ENCODE assay signal across 8 mouse cellular contexts in the genomic region with DNA sequence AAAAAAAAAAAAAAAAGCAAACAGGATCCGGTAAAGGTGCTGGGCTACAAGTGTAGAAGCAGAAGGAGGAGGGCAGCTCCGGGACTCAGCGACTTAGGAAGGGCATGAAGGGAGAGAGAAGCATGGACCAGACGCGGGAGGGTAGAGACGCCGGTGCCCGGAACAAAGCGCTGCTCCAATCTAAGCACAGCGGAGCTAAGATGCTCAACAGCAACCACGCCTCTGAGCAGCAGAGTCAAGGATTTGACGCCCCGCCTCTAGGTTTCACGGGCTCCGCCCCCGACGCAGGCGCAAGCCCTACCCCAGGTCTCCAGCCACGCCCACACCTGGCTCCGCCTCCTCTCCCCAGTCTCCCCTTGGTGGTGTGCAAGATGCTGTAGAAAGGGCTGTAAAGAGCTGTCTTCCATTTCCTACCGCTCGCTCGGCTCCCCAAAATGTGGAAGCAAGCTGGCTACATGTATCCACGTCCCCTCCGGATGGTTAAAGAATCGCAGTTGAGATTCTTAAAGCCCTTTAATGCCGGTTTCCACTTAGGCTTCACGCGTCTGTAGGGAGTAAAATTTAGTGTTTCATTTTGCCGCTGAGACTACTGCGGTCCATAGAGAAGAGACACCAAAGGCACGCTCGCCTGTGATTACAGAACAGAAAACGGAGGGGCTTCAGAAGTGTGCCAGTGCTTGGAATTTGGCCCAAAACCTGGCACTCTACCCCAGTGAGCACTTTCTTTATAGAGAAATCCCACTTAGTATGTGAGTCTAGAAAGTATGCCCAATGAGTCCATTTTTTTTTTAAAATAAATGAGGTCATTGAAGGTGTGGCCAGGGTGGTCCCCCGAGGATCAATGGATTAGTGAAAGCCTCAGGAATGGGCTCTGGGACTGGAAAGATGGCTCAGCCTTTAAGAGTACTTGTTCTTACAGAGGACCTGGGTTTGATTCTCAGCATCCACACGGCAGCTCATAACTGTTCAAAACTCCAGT. TPM values are rescaled to one million over a fixed set of nuclear protein-coding genes. Genes with fewer than 3 reads are reported as not detected.
DNase-seq lines count a peak whose midpoint lies in the region; ATAC-seq and TF ChIP-seq lines count a peak whose summit lies in the region.

A gene (minus strand): TSS at position 211 of the 979 bp plus-strand sequence.

- peaks cover 0 to under 1% of the 10 kb centered on the region in 2 experiments for H3K36me3 ChIP-seq in CH12.LX (replicated peaks in 1 of 2; ENCODE audit: control insufficient read depth in 1 of 2, insufficient read depth in 1 of 2, low read length in 1 of 2)
- no peaks in the 10 kb centered on the region for H3K36me3 ChIP-seq in forebrain, embryonic 11.5 days (ENCODE audit: control insufficient read depth, insufficient read depth, low read length)
- no peaks in the 10 kb centered on the region for H3K36me3 ChIP-seq in heart, postnatal 0 days (replicated peaks; ENCODE audit: control insufficient read depth, insufficient read depth, low read length)
- no peaks in the 10 kb centered on the region for H3K36me3 ChIP-seq in liver, embryonic 16.5 days (ENCODE audit: control insufficient read depth, insufficient read depth)
- H3K36me3 ChIP-seq in neural tube, embryonic 13.5 days = no peaks in the 10 kb centered on the region
- H3K36me3 ChIP-seq in testis, adult 2 months (ENCODE audit: control insufficient read depth, insufficient read depth, low read length) = no peaks in the 10 kb centered on the region

- in situ Hi-C loops in CH12.LX (cut with MboI; ENCODE audit: low pct_ligation_motif_present, low pct_unique_long_range_greater_than_20kb, low sequenced_read_pairs) = loop anchor here (5.0 kb wide), 1 partner anchor 36 kb away; no protein-coding TSS in a partner anchor

- H3K9ac ChIP-seq in CH12.LX (ENCODE audit: insufficient read depth, low read depth) = peak within 1 kb of the TSS; percentile 47
- H3K9ac ChIP-seq in forebrain, embryonic 11.5 days (ENCODE audit: low read length) = peak within 1 kb of the TSS; percentile 75
- no peak within 1 kb of the TSS for H3K9ac ChIP-seq in heart, postnatal 0 days (replicated peaks; ENCODE audit: low read depth, low read length)
- H3K9ac ChIP-seq in liver, embryonic 16.5 days (ENCODE audit: low read depth, low read length) = no peak within 1 kb of the TSS; the same call in 1 of the 2 replicates
- H3K9ac ChIP-seq in neural tube, embryonic 13.5 days = peak within 1 kb of the TSS; percentile 91

- no peak for TF ChIP-seq CTCF in CH12.LX (conservative IDR thresholded peaks at IDR 0.05 in 1 of 2, IDR thresholded peaks at IDR 0.05 in 1 of 2; ENCODE audit: low read depth in 2 of 2, low read length in 2 of 2)
- no peak for TF ChIP-seq CTCF in heart, postnatal 0 days (IDR thresholded peaks at IDR 0.05; ENCODE audit: low read depth)
- no peak for TF ChIP-seq CTCF in testis, adult 2 months (IDR thresholded peaks at IDR 0.05; ENCODE audit: control insufficient read depth, insufficient read depth, insufficient replicate concordance, low read depth, low read length)

- peak within 1 kb of the TSS; percentile 52 to 88 (median 73) for H3K4me3 ChIP-seq in CH12.LX (replicated peaks in 1 of 3; ENCODE audit: low read depth in 2 of 3, low read length in 2 of 3, poor library complexity in 1 of 3)
- H3K4me3 ChIP-seq in forebrain, embryonic 11.5 days (ENCODE audit: low read depth, low read length) = peak within 1 kb of the TSS; percentile 54
- peak within 1 kb of the TSS; percentile 44 for H3K4me3 ChIP-seq in heart, postnatal 0 days (ENCODE audit: low read depth, low read length)
- H3K4me3 ChIP-seq in liver, embryonic 16.5 days (ENCODE audit: low read depth, low read length) = peak within 1 kb of the TSS; percentile 53
- peak within 1 kb of the TSS; percentile 82 for H3K4me3 ChIP-seq in neural tube, embryonic 13.5 days
- peak within 1 kb of the TSS; percentile 73 for H3K4me3 ChIP-seq in testis, adult 2 months (ENCODE audit: control insufficient read depth, low read depth, low read length)

- DNase-seq in CH12.LX (ENCODE audit: extremely low read depth) = peak; percentile 99
- peak; percentile 95 for DNase-seq in c-Kit-positive CD71-positive TER-119-negative erythroid progenitor cells, embryonic 14.5 days (ENCODE audit: low read depth)
- peak; percentile 98 for DNase-seq in forebrain, embryonic 11.5 days (ENCODE audit: low spot score)
- peak; percentile 31 for DNase-seq in heart, postnatal 0 days (ENCODE audit: low spot score)
- peak; percentile 96 for DNase-seq in kidney, postnatal 4 days

- H3K27ac ChIP-seq in CH12.LX (ENCODE audit: insufficient read depth, low read depth) = no peak within 1 kb of the TSS
- peak within 1 kb of the TSS; percentile 74 for H3K27ac ChIP-seq in forebrain, embryonic 11.5 days (ENCODE audit: low read depth, low read length)
- no peak within 1 kb of the TSS for H3K27ac ChIP-seq in heart, postnatal 0 days (ENCODE audit: low read depth)
- H3K27ac ChIP-seq in liver, embryonic 16.5 days (ENCODE audit: low read length) = peak within 1 kb of the TSS; percentile 77
- peak within 1 kb of the TSS; percentile 97 for H3K27ac ChIP-seq in neural tube, embryonic 13.5 days (replicated peaks)
- H3K27ac ChIP-seq in testis, adult 2 months (ENCODE audit: control insufficient read depth, insufficient read depth, low read depth, low read length) = no peak within 1 kb of the TSS

- dilution Hi-C loops in CH12.LX (cut with MboI; ENCODE audit: extremely low pct_ligation_motif_present, extremely low pct_unique_long_range_greater_than_20kb, low sequenced_read_pairs) = no loop called here

- H3K79me2 ChIP-seq in CH12.LX (replicated peaks; ENCODE audit: control insufficient read depth, extremely low read depth, insufficient read depth, poor library complexity, severe bottlenecking) = no peaks in the 10 kb centered on the region

- peak; percentile 96 for TF ChIP-seq POLR2A in CH12.LX (IDR thresholded peaks at IDR 0.05; ENCODE audit: low read depth, low read length)
- no peak for TF ChIP-seq POLR2A in testis, adult 2 months (IDR thresholded peaks at IDR 0.05; ENCODE audit: control insufficient read depth, low read depth, low read length)

- H3K4me1 ChIP-seq in CH12.LX (ENCODE audit: control insufficient read depth in 1 of 2, insufficient read depth in 2 of 2) = peaks cover 5 to 12% of the 10 kb centered on the region in 2 experiments
- no peaks in the 10 kb centered on the region; the same call in 1 of the 2 replicates for H3K4me1 ChIP-seq in forebrain, embryonic 11.5 days (replicated peaks; ENCODE audit: control insufficient read depth, insufficient read depth, low read length)
- 0 out of 2 replicates have a peak, but pooled peaks cover 4% of the 10 kb centered on the region for H3K4me1 ChIP-seq in heart, postnatal 0 days (ENCODE audit: control insufficient read depth, insufficient read depth)
- H3K4me1 ChIP-seq in liver, embryonic 16.5 days (ENCODE audit: control insufficient read depth, low read depth, low read length) = peaks cover 13% of the 10 kb centered on the region
- peaks cover 38% of the 10 kb centered on the region for H3K4me1 ChIP-seq in neural tube, embryonic 13.5 days (replicated peaks)
- H3K4me1 ChIP-seq in testis, adult 2 months (ENCODE audit: control insufficient read depth, insufficient read depth, low read length) = peaks cover 10% of the 10 kb centered on the region

- peak within 1 kb of the TSS; percentile 89 for H3K4me2 ChIP-seq in CH12.LX (ENCODE audit: insufficient read depth, low read depth, poor library complexity, severe bottlenecking)
- H3K4me2 ChIP-seq in forebrain, embryonic 11.5 days (ENCODE audit: low read depth, low read length, severe bottlenecking) = peak within 1 kb of the TSS; percentile 98
- H3K4me2 ChIP-seq in heart, postnatal 0 days (ENCODE audit: low read depth, low read length) = peak within 1 kb of the TSS; percentile 69
- H3K4me2 ChIP-seq in liver, embryonic 16.5 days (ENCODE audit: low read depth, low read length) = peak within 1 kb of the TSS; percentile 57
- peak within 1 kb of the TSS; percentile 78 for H3K4me2 ChIP-seq in neural tube, embryonic 13.5 days

- no peaks in the 10 kb centered on the region for H3K9me3 ChIP-seq in CH12.LX (replicated peaks; ENCODE audit: low read length)
- H3K9me3 ChIP-seq in forebrain, embryonic 11.5 days (ENCODE audit: control insufficient read depth, low read length) = no peaks in the 10 kb centered on the region
- H3K9me3 ChIP-seq in heart, postnatal 0 days (replicated peaks; ENCODE audit: control insufficient read depth, low read length) = no peaks in the 10 kb centered on the region
- H3K9me3 ChIP-seq in liver, embryonic 16.5 days (replicated peaks; ENCODE audit: control insufficient read depth, low read length) = no peaks in the 10 kb centered on the region
- no peaks in the 10 kb centered on the region for H3K9me3 ChIP-seq in neural tube, embryonic 13.5 days

- 3% methylated on average over 36 of the region's 36 CpGs for WGBS in forebrain, embryonic 11.5 days
- 5% methylated on average over 36 of the region's 36 CpGs for WGBS in heart, postnatal 0 days
- WGBS in liver, embryonic 16.5 days (ENCODE audit: insufficient replicate concordance) = 2% methylated on average over 36 of the region's 36 CpGs
- WGBS in neural tube, embryonic 13.5 days = 3% methylated on average over 36 of the region's 36 CpGs

- H3K27me3 ChIP-seq in CH12.LX (replicated peaks) = peaks cover 47% of the 10 kb centered on the region
- peaks cover 4% of the 10 kb centered on the region; the same call in 1 of the 2 replicates for H3K27me3 ChIP-seq in forebrain, embryonic 11.5 days (ENCODE audit: control insufficient read depth, insufficient read depth, low read length)
- peaks cover 74% of the 10 kb centered on the region for H3K27me3 ChIP-seq in heart, postnatal 0 days (ENCODE audit: control insufficient read depth, insufficient read depth, low read length)
- peaks cover 49% of the 10 kb centered on the region for H3K27me3 ChIP-seq in liver, embryonic 16.5 days (ENCODE audit: control insufficient read depth, insufficient read depth, low read depth, low read length)
- peaks cover 36% of the 10 kb centered on the region for H3K27me3 ChIP-seq in neural tube, embryonic 13.5 days
- H3K27me3 ChIP-seq in testis, adult 2 months (ENCODE audit: control insufficient read depth, insufficient read depth, low read length) = no peaks in the 10 kb centered on the region

- peak; percentile 97 for ATAC-seq in forebrain, embryonic 11.5 days (replicated peaks; ENCODE audit: low FRiP score)
- peak; percentile 71 for ATAC-seq in heart, postnatal 0 days (ENCODE audit: insufficient read depth, low read depth)
- ATAC-seq in liver, embryonic 16.5 days (ENCODE audit: low read depth) = peak; percentile 78
- ATAC-seq in neural tube, embryonic 13.5 days (ENCODE audit: low read depth) = peak; percentile 96

- TF ChIP-seq RAD21 in CH12.LX (IDR thresholded peaks at IDR 0.05; ENCODE audit: low read depth, low read length) = no peak

- no peak for TF ChIP-seq EP300 in CH12.LX (IDR thresholded peaks at IDR 0.05; ENCODE audit: low read length)
- no peak for TF ChIP-seq EP300 in heart, postnatal 0 days (IDR thresholded peaks at IDR 0.05; ENCODE audit: low read depth)

RNA-seq across cellular contexts. Expression of the gene that starts here (rescaled TPM):
- total RNA-seq in CH12.LX (2012; rRNA removed) = 0.55 and 0.84 TPM in 2 replicates
- total RNA-seq in CH12.LX (2014; rRNA removed) = 0.31 and 0.50 TPM in 2 replicates
- polyA plus RNA-seq in CH12.LX (2012; ENCODE audit: insufficient read length, low read depth) = 0.94 and 1.1 TPM in 2 replicates
- 18.4 and 24.9 TPM in 2 replicates for polyA plus RNA-seq in forebrain, embryonic 11.5 days (2014; fragmentation: Nextera tagmentation; extraction: Ambion mirVana)
- total RNA-seq in heart, postnatal 0 days (2014; rRNA removed; ENCODE audit: low replicate concordance) = not detected in 2 replicates
- polyA plus RNA-seq in heart, postnatal 0 days (2015; fragmentation: Nextera tagmentation; extraction: Ambion mirVana) = not detected in 2 replicates
- 0.12 and 0.14 TPM in 2 replicates for polyA plus RNA-seq in liver, embryonic 16.5 days (2015; fragmentation: Nextera tagmentation; extraction: Ambion mirVana)
- 41.1 and 43.0 TPM in 2 replicates for polyA plus RNA-seq in neural tube, embryonic 13.5 days (2015; fragmentation: Nextera tagmentation; extraction: Ambion mirVana)
- 2.5 TPM in 2 replicates for polyA plus RNA-seq in testis, adult 2 months (2012; rRNA removed)

Comparison
In these comparisons a context has a peak if more than half of its experiments do, and no peak if none do; other contexts are left out.
1. Peak in DNase-seq, ATAC-seq, H3K4me3 ChIP-seq and H3K4me2 ChIP-seq in heart, postnatal 0 days; RNA of the gene not detected or under 1 TPM.
2. Peak in ATAC-seq, H3K4me3 ChIP-seq, H3K27ac ChIP-seq and H3K4me2 ChIP-seq in liver, embryonic 16.5 days; RNA of the gene not detected or under 1 TPM.
3. DNase-seq: peak in every context shown above with its lines; median percentile 99 in CH12.LX; 98 in forebrain, embryonic 11.5 days; 96 in kidney, postnatal 4 days; 95 in c-Kit-positive CD71-positive TER-119-negative erythroid progenitor cells, embryonic 14.5 days; 31 in heart, postnatal 0 days.
4. H3K27ac ChIP-seq: peak in forebrain, embryonic 11.5 days (single experiment) and neural tube, embryonic 13.5 days (single experiment); none in CH12.LX (single experiment), heart, postnatal 0 days (single experiment) and testis, adult 2 months (single experiment).
5. H3K9ac ChIP-seq: peak in CH12.LX (single experiment), forebrain, embryonic 11.5 days (single experiment) and neural tube, embryonic 13.5 days (single experiment); none in heart, postnatal 0 days (single experiment) and liver, embryonic 16.5 days (single experiment).
6. Peak in every context shown above with its lines, with median percentiles within 50 percentile points of each other: H3K4me2 ChIP-seq, H3K4me3 ChIP-seq and ATAC-seq.